Mouse (Mus musculus) thymus, adult 2 months (tissue): ENCODE data around the gene Abhd14a.

Experiments used
- CTCF ChIP-seq: fragments of 200-500 bp; IDR thresholded peaks from 2 replicates; pipeline ENCODE4 v1.5.1; 2012; ENCODE audit warnings: mild to moderate bottlenecking, control low read depth, low read length, moderate library complexity, borderline replicate concordance; ENCODE audit not compliant: control insufficient read depth, poor library complexity, insufficient read depth; ENCODE audit errors: extremely low read depth
- POLR2A ChIP-seq: fragments of 200-500 bp; IDR thresholded peaks from 2 replicates; pipeline ENCODE4 v1.6.1; 2012; ENCODE audit warnings: mild to moderate bottlenecking, low read length, control low read depth, moderate library complexity; ENCODE audit not compliant: control insufficient read depth, poor library complexity, insufficient read depth; ENCODE audit errors: extremely low read depth

GRCm38 (mm10) chr9:106470991-106471750, 23.7 kb upstream of the Abhd14a start:
- TF ChIP-seq CTCF (no peak), POLR2A (no peak)
